Mouse (Mus musculus): ENCODE data around the gene Dact3. TPM values are rescaled to one million over a fixed set of nuclear protein-coding genes. Genes with fewer than 3 reads are reported as not detected.

The Dact3 gene
- not detected for polyA plus RNA-seq (2017; shearing (Covaris generic))

DNA sequence AGATGAGACGGTGACA lies at the start of gene Dact3:
Dact3 (plus strand) TSS at position 8 of the 16 bp plus-strand sequence.

DNA sequence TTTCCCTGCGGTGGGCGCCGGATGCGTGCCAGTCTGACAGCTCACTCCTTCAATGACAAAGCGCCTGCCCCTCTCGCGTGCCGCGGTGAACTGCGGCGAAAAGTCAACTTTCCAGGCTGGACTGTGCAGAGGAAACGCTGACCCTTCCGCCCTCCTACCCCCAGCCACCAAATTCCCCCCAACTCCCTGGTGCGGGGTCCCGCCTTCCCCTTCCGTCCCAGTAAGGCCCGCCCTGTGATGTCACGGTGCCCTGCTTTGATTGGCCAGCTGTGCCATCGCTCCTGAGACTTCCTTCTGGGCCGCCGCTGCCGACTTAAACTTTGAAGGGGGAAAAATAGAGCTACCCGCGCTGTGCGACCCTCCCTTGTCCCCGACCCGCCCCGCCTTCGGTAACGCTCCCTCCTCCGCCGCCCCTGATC lies 32.5 kb upstream of the Dact3 start, which contains the start of gene Prkd2:
Prkd2 (plus strand) TSS at position 258 of the 419 bp plus-strand sequence.

DNA sequence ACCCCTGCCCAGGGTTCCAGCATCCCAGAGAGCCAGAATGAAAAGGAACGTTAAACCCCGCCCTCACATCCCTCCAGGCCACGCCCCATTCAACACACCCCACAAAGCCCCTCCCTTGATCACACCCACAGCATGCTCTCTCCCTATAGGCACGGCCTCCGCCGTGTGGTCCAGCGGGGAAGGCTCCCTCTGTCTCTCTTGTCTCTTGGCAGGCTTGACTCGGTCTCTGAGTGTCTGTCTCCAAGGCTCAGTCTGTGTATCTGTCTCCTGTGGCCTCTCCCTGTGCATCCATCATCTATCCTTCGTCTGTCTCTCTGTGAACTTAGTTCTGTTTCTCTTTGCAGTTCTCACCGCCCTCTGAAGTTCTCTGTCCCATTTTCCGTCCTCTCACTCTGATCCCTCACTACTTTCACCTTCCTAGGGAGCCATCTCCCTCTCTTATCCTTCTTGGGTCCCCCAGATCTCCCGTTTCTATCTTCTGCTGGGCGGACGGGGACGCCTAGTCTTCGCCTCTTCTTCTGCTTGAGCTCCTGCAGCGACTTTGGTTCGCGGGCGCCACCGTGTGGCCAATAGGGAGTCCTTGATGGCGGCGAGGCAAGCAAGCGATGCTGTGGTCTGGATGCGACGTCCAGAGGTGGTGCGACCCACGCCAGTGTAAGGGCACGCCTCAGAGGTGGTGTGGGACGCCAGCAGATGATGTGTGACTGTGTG lies 16.7 kb downstream of the Dact3 start, which contains the start of gene Gng8:
Gng8 (plus strand) TSS at position 146 of the 711 bp plus-strand sequence.

DNA sequence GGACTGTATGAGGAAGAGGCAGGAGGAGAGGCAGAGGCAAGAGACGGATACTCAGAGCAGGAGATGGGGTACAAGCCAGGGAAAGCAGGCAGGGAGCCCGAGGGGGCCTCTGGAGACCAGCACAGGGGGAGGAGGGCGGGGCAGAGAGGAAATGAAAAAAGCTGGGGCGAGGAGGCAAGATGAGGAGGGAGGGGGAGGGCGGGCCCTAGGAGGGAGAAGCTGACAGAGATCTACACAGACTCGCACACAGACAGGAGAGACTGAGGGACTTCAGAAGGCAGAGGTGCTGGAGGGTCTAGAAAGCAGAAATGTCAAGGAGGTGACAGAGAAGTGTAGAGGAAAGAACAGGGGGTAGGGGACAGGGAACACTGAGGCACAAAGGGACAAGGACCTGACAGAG lies 31.2 kb downstream of the Dact3 start, which contains the start of gene Ptgir:
Ptgir (plus strand) TSS at position 210 of the 400 bp plus-strand sequence.

DNA sequence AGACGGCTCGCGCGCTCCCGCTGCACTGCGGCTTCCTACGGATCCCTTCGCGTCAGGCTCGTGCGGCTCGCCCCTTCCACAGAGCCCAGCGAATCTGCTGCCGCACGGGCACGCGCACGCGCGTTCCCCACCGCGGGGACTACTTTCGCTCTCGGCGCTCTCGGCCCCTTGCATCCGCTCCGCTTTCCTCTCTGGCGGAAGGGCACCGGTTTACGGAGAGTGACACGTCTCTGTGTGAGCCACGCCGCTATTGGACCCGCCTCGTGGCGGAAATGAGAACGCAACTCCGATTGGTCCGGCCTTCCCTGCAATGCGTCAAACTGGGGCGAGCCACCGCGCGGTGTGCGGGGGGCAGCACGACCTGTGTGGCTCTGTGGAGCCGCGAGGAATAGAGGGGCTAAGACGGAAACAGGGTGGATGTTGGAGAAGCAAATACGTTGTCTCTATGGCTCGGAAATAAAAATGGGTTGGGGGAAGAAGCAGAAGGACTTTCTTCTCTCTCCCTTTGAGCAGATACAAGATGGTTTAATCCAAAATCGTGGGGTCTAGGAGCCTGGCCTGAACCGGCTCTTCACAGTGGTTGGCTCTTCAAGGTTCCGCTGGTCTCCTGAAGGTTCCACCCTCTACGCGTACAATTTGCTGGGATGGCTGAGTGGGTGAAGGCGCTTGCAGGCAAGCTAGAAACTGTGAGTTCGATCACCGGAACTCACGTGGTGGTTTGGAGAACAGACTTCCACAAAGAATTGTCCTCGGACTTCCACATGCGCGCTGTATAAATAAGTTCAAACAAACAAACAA lies 49.1 kb downstream of the Dact3 start, which contains the start of gene Calm3:
Calm3 (minus strand) TSS at position 78 of the 798 bp plus-strand sequence.

Other genes starting within 250 kb of the Dact3 start
- gene Ceacam15, start 199.6 kb upstream of the Dact3 start, polyA plus RNA-seq (2017; shearing (Covaris generic)) = 1.7 TPM
- gene Ceacam9, start 153.4 kb upstream of the Dact3 start, polyA plus RNA-seq (2017; shearing (Covaris generic)) = not detected
- gene Ap2s1, start 136.9 kb upstream of the Dact3 start, polyA plus RNA-seq (2017; shearing (Covaris generic)) = 207 TPM
- 99.6 TPM for gene Slc1a5, start 94.0 kb upstream of the Dact3 start, polyA plus RNA-seq (2017; shearing (Covaris generic))
- gene Strn4, start 59.4 kb upstream of the Dact3 start, polyA plus RNA-seq (2017; shearing (Covaris generic)) = 25.3 TPM
- 6.5 TPM for gene Fkrp, start 58.6 kb upstream of the Dact3 start, polyA plus RNA-seq (2017; shearing (Covaris generic))
- 242 TPM for gene Prkd2, start 32.4 kb upstream of the Dact3 start, polyA plus RNA-seq (2017; shearing (Covaris generic))
- gene Gng8, start 16.5 kb downstream of the Dact3 start, polyA plus RNA-seq (2017; shearing (Covaris generic)) = not detected
- 8.3 TPM for gene Ptgir, start 31.2 kb downstream of the Dact3 start, polyA plus RNA-seq (2017; shearing (Covaris generic))
- 71.9 TPM for gene Calm3, start 48.8 kb downstream of the Dact3 start, polyA plus RNA-seq (2017; shearing (Covaris generic))
- gene Pnmal2, start 69.4 kb downstream of the Dact3 start, polyA plus RNA-seq (2017; shearing (Covaris generic)) = not detected
- not detected for gene Pnmal1, start 84.4 kb downstream of the Dact3 start, polyA plus RNA-seq (2017; shearing (Covaris generic))
- gene Gm42372, start 107.8 kb downstream of the Dact3 start, polyA plus RNA-seq (2017; shearing (Covaris generic)) = 5.4 TPM
- gene Ccdc8, start 117.4 kb downstream of the Dact3 start, polyA plus RNA-seq (2017; shearing (Covaris generic)) = 0.12 TPM
- gene Ppp5c, start 152.6 kb downstream of the Dact3 start, polyA plus RNA-seq (2017; shearing (Covaris generic)) = 141 TPM
- 1.5 TPM for gene Hif3a, start 187.1 kb downstream of the Dact3 start, polyA plus RNA-seq (2017; shearing (Covaris generic))
- 0.71 TPM for gene Psg16, start 198.7 kb downstream of the Dact3 start, polyA plus RNA-seq (2017; shearing (Covaris generic))